Mouse (Mus musculus): ENCODE measurements at regions not wholly inside any gene's neighbourhood (a gene's known extent, or its start where the extent isn't known, plus 50 kb on each side); places are given as distances from the start of the nearest gene placed in this dataset.

- H3K4me2 ChIP-seq = no peak overlapping the region
- H3K9ac ChIP-seq = no peak overlapping the region
- ATAC-seq (ENCODE audit: insufficient read depth, low FRiP score, low read depth) = no peak
- no peaks in the 10 kb centered on the region for H3K27me3 ChIP-seq (replicated peaks)
- no peaks in the 10 kb centered on the region for H3K4me1 ChIP-seq
- no peaks in the 10 kb centered on the region for H3K36me3 ChIP-seq
- H3K4me3 ChIP-seq (replicated peaks) = no peak overlapping the region
- no peaks in the 10 kb centered on the region for H3K9me3 ChIP-seq
- 89% methylated on average over 2 of the region's 2 CpGs for WGBS
- H3K27ac ChIP-seq = no peak overlapping the region
These were observed 372.8 kb upstream of the Hsf2 start for GRCm38 (mm10) chr10:57113359-57113758.

- no peak overlapping the region for H3K27ac ChIP-seq
- ATAC-seq (ENCODE audit: insufficient read depth, low FRiP score, low read depth) = no peak
- H3K4me1 ChIP-seq = no peaks in the 10 kb centered on the region
- no peak overlapping the region for H3K4me2 ChIP-seq
- H3K9ac ChIP-seq = no peak overlapping the region
- H3K4me3 ChIP-seq (replicated peaks) = no peak overlapping the region
- H3K36me3 ChIP-seq = no peaks in the 10 kb centered on the region
- no peaks in the 10 kb centered on the region for H3K9me3 ChIP-seq
- H3K27me3 ChIP-seq (replicated peaks) = no peaks in the 10 kb centered on the region
- WGBS = 84% methylated on average over 8 of the region's 8 CpGs
These were observed 371.4 kb upstream of the Hsf2 start for GRCm38 (mm10) chr10:57114696-57115271.

GRCm38 (mm10) chr10:57121514-57121913, 364.7 kb upstream of the Hsf2 start:
- Histone ChIP-seq H3K9ac (no peak overlapping the region), H3K4me1 (no peaks in the 10 kb centered on the region), H3K4me3 (replicated peaks) (no peak overlapping the region), H3K27ac (no peak overlapping the region), H3K27me3 (replicated peaks) (no peaks in the 10 kb centered on the region), H3K9me3 (no peaks in the 10 kb centered on the region), H3K4me2 (no peak overlapping the region), H3K36me3 (no peaks in the 10 kb centered on the region)
- 71% methylated on average over 1 of the region's 1 CpGs for WGBS
- ATAC-seq (ENCODE audit: insufficient read depth, low FRiP score, low read depth) = no peak

GRCm38 (mm10) chr10:57127185-57127584, 359.0 kb upstream of the Hsf2 start:
- H3K27ac ChIP-seq = no peak overlapping the region
- no peaks in the 10 kb centered on the region for H3K27me3 ChIP-seq (replicated peaks)
- no peaks in the 10 kb centered on the region for H3K9me3 ChIP-seq
- no peaks in the 10 kb centered on the region for H3K36me3 ChIP-seq
- H3K4me1 ChIP-seq = no peaks in the 10 kb centered on the region
- ATAC-seq (ENCODE audit: insufficient read depth, low FRiP score, low read depth) = no peak
- no peak overlapping the region for H3K4me2 ChIP-seq
- no peak overlapping the region for H3K9ac ChIP-seq
- WGBS = 86% methylated on average over 3 of the region's 3 CpGs
- H3K4me3 ChIP-seq (replicated peaks) = no peak overlapping the region

- Histone ChIP-seq H3K27me3 (replicated peaks) (no peaks in the 10 kb centered on the region), H3K36me3 (no peaks in the 10 kb centered on the region), H3K4me1 (no peaks in the 10 kb centered on the region), H3K27ac (no peak overlapping the region), H3K4me3 (replicated peaks) (no peak overlapping the region), H3K9ac (no peak overlapping the region), H3K9me3 (no peaks in the 10 kb centered on the region), H3K4me2 (no peak overlapping the region)
- WGBS = 62% methylated on average over 4 of the region's 4 CpGs
- ATAC-seq (ENCODE audit: insufficient read depth, low FRiP score, low read depth) = no peak
These were observed 329.8 kb upstream of the Hsf2 start for GRCm38 (mm10) chr10:57156426-57156825.

- WGBS = 72% methylated on average over 9 of the region's 9 CpGs
- no peak overlapping the region for H3K9ac ChIP-seq
- H3K27me3 ChIP-seq (replicated peaks) = no peaks in the 10 kb centered on the region
- H3K9me3 ChIP-seq = no peaks in the 10 kb centered on the region
- no peak overlapping the region for H3K27ac ChIP-seq
- H3K4me2 ChIP-seq = no peak overlapping the region
- H3K4me1 ChIP-seq = no peaks in the 10 kb centered on the region
- no peak overlapping the region for H3K4me3 ChIP-seq (replicated peaks)
- no peaks in the 10 kb centered on the region for H3K36me3 ChIP-seq
- ATAC-seq (ENCODE audit: insufficient read depth, low FRiP score, low read depth) = no peak
These were observed 329.3 kb upstream of the Hsf2 start for GRCm38 (mm10) chr10:57156912-57157311.

GRCm38 (mm10) chr10:57160546-57160945, 325.6 kb upstream of the Hsf2 start:
- H3K9me3 ChIP-seq = no peaks in the 10 kb centered on the region
- no peak overlapping the region for H3K4me2 ChIP-seq
- no peaks in the 10 kb centered on the region for H3K36me3 ChIP-seq
- H3K9ac ChIP-seq = no peak overlapping the region
- no peaks in the 10 kb centered on the region for H3K4me1 ChIP-seq
- H3K27me3 ChIP-seq (replicated peaks) = no peaks in the 10 kb centered on the region
- H3K4me3 ChIP-seq (replicated peaks) = no peak overlapping the region
- no peak overlapping the region for H3K27ac ChIP-seq
- ATAC-seq (ENCODE audit: insufficient read depth, low FRiP score, low read depth) = no peak

- Histone ChIP-seq H3K9ac (no peak overlapping the region), H3K9me3 (no peaks in the 10 kb centered on the region), H3K27ac (no peak overlapping the region), H3K36me3 (no peaks in the 10 kb centered on the region), H3K27me3 (replicated peaks) (no peaks in the 10 kb centered on the region), H3K4me3 (replicated peaks) (no peak overlapping the region), H3K4me1 (no peaks in the 10 kb centered on the region), H3K4me2 (no peak overlapping the region)
- WGBS = 41% methylated on average over 5 of the region's 5 CpGs
- no peak for ATAC-seq (ENCODE audit: insufficient read depth, low FRiP score, low read depth)
These were observed 322.8 kb upstream of the Hsf2 start for GRCm38 (mm10) chr10:57163359-57163758.

GRCm38 (mm10) chr10:57183560-57183959, 302.6 kb upstream of the Hsf2 start:
- Histone ChIP-seq H3K9me3 (no peaks in the 10 kb centered on the region), H3K9ac (no peak overlapping the region), H3K4me3 (replicated peaks) (no peak overlapping the region), H3K4me1 (no peaks in the 10 kb centered on the region), H3K27me3 (replicated peaks) (no peaks in the 10 kb centered on the region), H3K27ac (no peak overlapping the region), H3K36me3 (no peaks in the 10 kb centered on the region), H3K4me2 (no peak overlapping the region)
- WGBS = 60% methylated on average over 1 of the region's 1 CpGs
- ATAC-seq (ENCODE audit: insufficient read depth, low FRiP score, low read depth) = no peak

- Histone ChIP-seq H3K27me3 (replicated peaks) (no peaks in the 10 kb centered on the region), H3K4me3 (replicated peaks) (no peak overlapping the region), H3K4me1 (no peaks in the 10 kb centered on the region), H3K4me2 (no peak overlapping the region), H3K9me3 (no peaks in the 10 kb centered on the region), H3K27ac (no peak overlapping the region), H3K36me3 (no peaks in the 10 kb centered on the region), H3K9ac (no peak overlapping the region)
- no peak for ATAC-seq (ENCODE audit: insufficient read depth, low FRiP score, low read depth)
These were observed 275.5 kb upstream of the Hsf2 start for GRCm38 (mm10) chr10:57210701-57211100.

- Histone ChIP-seq H3K4me1 (no peaks in the 10 kb centered on the region), H3K9me3 (no peaks in the 10 kb centered on the region), H3K27me3 (replicated peaks) (no peaks in the 10 kb centered on the region), H3K9ac (no peak overlapping the region), H3K4me2 (no peak overlapping the region), H3K36me3 (no peaks in the 10 kb centered on the region), H3K4me3 (replicated peaks) (no peak overlapping the region), H3K27ac (no peak overlapping the region)
- no peak for ATAC-seq (ENCODE audit: insufficient read depth, low FRiP score, low read depth)
- WGBS = 35% methylated on average over 3 of the region's 3 CpGs
These were observed 255.1 kb upstream of the Hsf2 start for GRCm38 (mm10) chr10:57231117-57231516.

GRCm38 (mm10) chr10:57281220-57281619, 205.0 kb upstream of the Hsf2 start:
- Histone ChIP-seq H3K27ac (no peak overlapping the region), H3K36me3 (no peaks in the 10 kb centered on the region), H3K4me2 (no peak overlapping the region), H3K4me1 (no peaks in the 10 kb centered on the region), H3K9me3 (no peaks in the 10 kb centered on the region), H3K27me3 (replicated peaks) (no peaks in the 10 kb centered on the region), H3K9ac (no peak overlapping the region), H3K4me3 (replicated peaks) (no peak overlapping the region)
- WGBS = 47% methylated on average over 1 of the region's 1 CpGs
- ATAC-seq (ENCODE audit: insufficient read depth, low FRiP score, low read depth) = no peak

GRCm38 (mm10) chr10:57282896-57283295, 203.3 kb upstream of the Hsf2 start:
- Histone ChIP-seq H3K9me3 (no peaks in the 10 kb centered on the region), H3K27me3 (replicated peaks) (no peaks in the 10 kb centered on the region), H3K4me1 (no peaks in the 10 kb centered on the region), H3K27ac (no peak overlapping the region), H3K9ac (no peak overlapping the region), H3K36me3 (no peaks in the 10 kb centered on the region), H3K4me3 (replicated peaks) (no peak overlapping the region), H3K4me2 (no peak overlapping the region)
- no peak for ATAC-seq (ENCODE audit: insufficient read depth, low FRiP score, low read depth)
- WGBS = 70% methylated on average over 5 of the region's 5 CpGs
